Mouse (Mus musculus): Measurements from ENCODE around the gene Gm20765. TPM values are rescaled to one million over a fixed set of nuclear protein-coding genes. Genes with fewer than 3 reads are reported as not detected.
"Not testable (repeated sequence)": the region's sequence is repeated elsewhere in the genome, so short reads cannot be mapped to it uniquely, and the experiment has no call there.

Gene Gm20765
- polyA plus RNA-seq (2021) = not detected

GRCm38 (mm10) chr10:104185233-104185632 lies at the start of gene Gm20765:
Gene Gm20765 (plus strand): TSS chr10:104185533.
- H3K27me3 ChIP-seq; POLR2A ChIA-PET; ATAC-seq; DNase-seq (ENCODE audit: low read depth, low spot score); in situ Hi-C loops (cut with MboI; ENCODE audit: low pct_unique_long_range_greater_than_20kb); CTCF ChIA-PET: not testable (repeated sequence)

DNA sequence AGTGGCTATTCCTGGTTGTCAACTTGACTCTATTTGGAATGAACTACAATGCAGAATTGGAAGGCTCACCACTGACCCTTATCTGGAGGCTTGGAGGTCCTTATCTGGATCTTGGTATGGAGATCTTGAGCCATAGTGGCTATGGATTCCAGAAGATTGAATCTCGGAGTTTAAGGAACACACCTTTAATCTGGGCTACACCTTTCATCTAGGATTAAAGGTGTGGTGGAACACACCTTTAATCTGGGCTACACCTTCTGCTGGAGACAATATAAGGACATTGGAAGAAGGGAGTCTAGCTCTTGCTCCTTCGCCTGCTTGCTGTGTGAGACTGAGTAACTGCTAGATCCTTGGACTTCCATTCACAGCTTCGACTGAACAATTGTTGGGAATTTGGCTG lies 42.6 kb upstream of the Gm20765 start, which contains the start of gene Gm21293:
Gene Gm21293, plus strand, starts transcription at position 301 of the 400 bp plus-strand sequence.
- H3K27me3 ChIP-seq; POLR2A ChIA-PET; in situ Hi-C loops (cut with MboI; ENCODE audit: low pct_unique_long_range_greater_than_20kb); DNase-seq (ENCODE audit: low read depth, low spot score); CTCF ChIA-PET; ATAC-seq: not testable (repeated sequence)

- in situ Hi-C loops (cut with MboI; ENCODE audit: low pct_unique_long_range_greater_than_20kb); DNase-seq (ENCODE audit: low read depth, low spot score); POLR2A ChIA-PET; CTCF ChIA-PET; ATAC-seq; H3K27me3 ChIP-seq: not testable (repeated sequence)
Observed at GRCm38 (mm10) chr10:104151197-104151596, 34.1 kb upstream of the Gm20765 start, which contains the start of gene Gm6763. Gene Gm6763 (plus strand): TSS chr10:104151497.

DNA sequence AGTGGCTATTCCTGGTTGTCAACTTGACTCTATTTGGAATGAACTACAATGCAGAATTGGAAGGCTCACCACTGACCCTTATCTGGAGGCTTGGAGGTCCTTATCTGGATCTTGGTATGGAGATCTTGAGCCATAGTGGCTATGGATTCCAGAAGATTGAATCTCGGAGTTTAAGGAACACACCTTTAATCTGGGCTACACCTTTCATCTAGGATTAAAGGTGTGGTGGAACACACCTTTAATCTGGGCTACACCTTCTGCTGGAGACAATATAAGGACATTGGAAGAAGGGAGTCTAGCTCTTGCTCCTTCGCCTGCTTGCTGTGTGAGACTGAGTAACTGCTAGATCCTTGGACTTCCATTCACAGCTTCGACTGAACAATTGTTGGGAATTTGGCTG lies 25.6 kb upstream of the Gm20765 start, which contains the start of gene Gm8764:
Gene Gm8764, plus strand, starts transcription at position 301 of the 400 bp plus-strand sequence.
- in situ Hi-C loops (cut with MboI; ENCODE audit: low pct_unique_long_range_greater_than_20kb); H3K27me3 ChIP-seq; DNase-seq (ENCODE audit: low read depth, low spot score); POLR2A ChIA-PET; CTCF ChIA-PET; ATAC-seq: not testable (repeated sequence)

DNA sequence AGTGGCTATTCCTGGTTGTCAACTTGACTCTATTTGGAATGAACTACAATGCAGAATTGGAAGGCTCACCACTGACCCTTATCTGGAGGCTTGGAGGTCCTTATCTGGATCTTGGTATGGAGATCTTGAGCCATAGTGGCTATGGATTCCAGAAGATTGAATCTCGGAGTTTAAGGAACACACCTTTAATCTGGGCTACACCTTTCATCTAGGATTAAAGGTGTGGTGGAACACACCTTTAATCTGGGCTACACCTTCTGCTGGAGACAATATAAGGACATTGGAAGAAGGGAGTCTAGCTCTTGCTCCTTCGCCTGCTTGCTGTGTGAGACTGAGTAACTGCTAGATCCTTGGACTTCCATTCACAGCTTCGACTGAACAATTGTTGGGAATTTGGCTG lies 17.1 kb upstream of the Gm20765 start, which contains the start of gene Gm21304:
Gene Gm21304, plus strand, starts transcription at position 301 of the 400 bp plus-strand sequence.
- H3K27me3 ChIP-seq; POLR2A ChIA-PET; in situ Hi-C loops (cut with MboI; ENCODE audit: low pct_unique_long_range_greater_than_20kb); DNase-seq (ENCODE audit: low read depth, low spot score); CTCF ChIA-PET; ATAC-seq: not testable (repeated sequence)

DNA sequence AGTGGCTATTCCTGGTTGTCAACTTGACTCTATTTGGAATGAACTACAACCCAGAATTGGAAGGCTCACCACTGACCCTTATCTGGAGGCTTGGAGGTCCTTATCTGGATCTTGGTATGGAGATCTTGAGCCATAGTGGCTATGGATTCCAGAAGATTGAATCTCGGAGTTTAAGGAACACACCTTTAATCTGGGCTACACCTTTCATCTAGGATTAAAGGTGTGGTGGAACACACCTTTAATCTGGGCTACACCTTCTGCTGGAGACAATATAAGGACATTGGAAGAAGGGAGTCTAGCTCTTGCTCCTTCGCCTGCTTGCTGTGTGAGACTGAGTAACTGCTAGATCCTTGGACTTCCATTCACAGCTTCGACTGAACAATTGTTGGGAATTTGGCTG lies 8.6 kb upstream of the Gm20765 start, which contains the start of gene Gm21312:
Gene Gm21312, plus strand, starts transcription at position 301 of the 400 bp plus-strand sequence.
- CTCF ChIA-PET; POLR2A ChIA-PET; H3K27me3 ChIP-seq; in situ Hi-C loops (cut with MboI; ENCODE audit: low pct_unique_long_range_greater_than_20kb); ATAC-seq; DNase-seq (ENCODE audit: low read depth, low spot score): not testable (repeated sequence)

DNA sequence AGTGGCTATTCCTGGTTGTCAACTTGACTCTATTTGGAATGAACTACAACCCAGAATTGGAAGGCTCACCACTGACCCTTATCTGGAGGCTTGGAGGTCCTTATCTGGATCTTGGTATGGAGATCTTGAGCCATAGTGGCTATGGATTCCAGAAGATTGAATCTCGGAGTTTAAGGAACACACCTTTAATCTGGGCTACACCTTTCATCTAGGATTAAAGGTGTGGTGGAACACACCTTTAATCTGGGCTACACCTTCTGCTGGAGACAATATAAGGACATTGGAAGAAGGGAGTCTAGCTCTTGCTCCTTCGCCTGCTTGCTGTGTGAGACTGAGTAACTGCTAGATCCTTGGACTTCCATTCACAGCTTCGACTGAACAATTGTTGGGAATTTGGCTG lies 8.4 kb downstream of the Gm20765 start, which contains the start of gene Gm4340:
Gene Gm4340, plus strand, starts transcription at position 301 of the 400 bp plus-strand sequence.
- ATAC-seq; H3K27me3 ChIP-seq; POLR2A ChIA-PET; CTCF ChIA-PET; in situ Hi-C loops (cut with MboI; ENCODE audit: low pct_unique_long_range_greater_than_20kb); DNase-seq (ENCODE audit: low read depth, low spot score): not testable (repeated sequence)

DNA sequence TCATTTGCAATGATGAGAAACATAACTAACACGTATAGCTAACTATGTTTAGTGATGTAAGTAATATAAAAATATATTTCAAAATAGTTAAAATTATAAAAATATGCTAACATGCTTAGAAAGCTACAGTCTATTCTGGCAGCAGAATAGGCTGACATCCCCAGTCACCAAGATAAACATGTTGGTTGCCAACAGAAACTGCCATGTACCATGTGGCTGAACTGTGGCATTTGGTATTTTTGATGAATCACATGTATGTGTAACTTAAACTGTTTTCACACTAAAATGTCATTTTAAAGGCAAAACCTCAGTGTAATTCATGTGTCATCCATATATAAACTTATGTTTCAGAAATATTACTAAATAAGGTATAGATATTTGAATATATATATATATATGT lies 24.3 kb downstream of the Gm20765 start:
- H3K27me3 ChIP-seq = no peaks in the 10 kb centered on the region
- ChIA-PET CTCF (no interaction called here), POLR2A (no interaction called here)
- in situ Hi-C loops (cut with MboI; ENCODE audit: low pct_unique_long_range_greater_than_20kb) = no loop called here
- ATAC-seq = no peak
- no peak for DNase-seq (ENCODE audit: low read depth, low spot score)
- TF ChIP-seq CTCF (IDR thresholded peaks at IDR 0.05) = no peak

DNA sequence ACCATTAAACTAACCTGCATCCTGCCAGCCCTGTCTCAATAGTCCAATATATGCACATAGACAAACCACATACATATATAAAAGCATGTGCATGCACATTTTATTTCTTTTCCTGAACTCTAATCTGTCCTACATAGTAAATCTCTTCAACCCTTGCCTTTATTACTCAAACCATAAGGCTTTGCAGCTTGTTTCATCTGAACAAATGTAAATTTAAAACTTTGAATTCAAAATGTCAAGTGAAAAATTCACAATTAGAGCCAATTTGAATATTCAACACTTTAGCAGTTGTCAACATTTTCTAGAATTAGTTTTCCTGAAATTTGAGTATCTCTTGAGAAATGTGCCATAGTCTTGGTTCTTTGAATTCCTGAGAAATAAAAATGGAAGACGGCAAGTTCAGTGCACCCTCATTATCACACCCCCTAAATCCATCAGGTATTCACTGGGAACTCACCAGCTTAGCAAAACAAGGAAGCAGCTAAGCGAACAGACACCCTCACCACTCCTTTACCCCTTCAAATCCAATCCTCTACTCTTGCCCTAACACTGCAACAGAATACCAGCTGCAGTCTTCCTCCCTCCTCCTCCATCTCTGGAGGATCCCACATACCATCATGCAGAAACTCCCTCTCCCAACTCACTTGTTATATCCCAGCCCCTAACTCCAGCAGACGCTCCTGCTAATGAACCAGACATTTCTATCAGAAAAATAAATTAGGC lies 25.1 kb downstream of the Gm20765 start:
- POLR2A ChIA-PET = no interaction called here
- no peak for TF ChIP-seq CTCF (IDR thresholded peaks at IDR 0.05)
- CTCF ChIA-PET = no interaction called here
- in situ Hi-C loops (cut with MboI; ENCODE audit: low pct_unique_long_range_greater_than_20kb) = no loop called here
- H3K27me3 ChIP-seq = no peaks in the 10 kb centered on the region
- no peak for DNase-seq (ENCODE audit: low read depth, low spot score)
- ATAC-seq = no peak

- DNase-seq (ENCODE audit: low read depth, low spot score) = no peak
- ATAC-seq = no peak
- ChIA-PET POLR2A (no interaction called here), CTCF (no interaction called here)
- in situ Hi-C loops (cut with MboI; ENCODE audit: low pct_unique_long_range_greater_than_20kb) = no loop called here
- TF ChIP-seq CTCF (IDR thresholded peaks at IDR 0.05) = no peak
- H3K27me3 ChIP-seq = no peaks in the 10 kb centered on the region
Observed at GRCm38 (mm10) chr10:104214527-104214926, 29.2 kb downstream of the Gm20765 start.

DNA sequence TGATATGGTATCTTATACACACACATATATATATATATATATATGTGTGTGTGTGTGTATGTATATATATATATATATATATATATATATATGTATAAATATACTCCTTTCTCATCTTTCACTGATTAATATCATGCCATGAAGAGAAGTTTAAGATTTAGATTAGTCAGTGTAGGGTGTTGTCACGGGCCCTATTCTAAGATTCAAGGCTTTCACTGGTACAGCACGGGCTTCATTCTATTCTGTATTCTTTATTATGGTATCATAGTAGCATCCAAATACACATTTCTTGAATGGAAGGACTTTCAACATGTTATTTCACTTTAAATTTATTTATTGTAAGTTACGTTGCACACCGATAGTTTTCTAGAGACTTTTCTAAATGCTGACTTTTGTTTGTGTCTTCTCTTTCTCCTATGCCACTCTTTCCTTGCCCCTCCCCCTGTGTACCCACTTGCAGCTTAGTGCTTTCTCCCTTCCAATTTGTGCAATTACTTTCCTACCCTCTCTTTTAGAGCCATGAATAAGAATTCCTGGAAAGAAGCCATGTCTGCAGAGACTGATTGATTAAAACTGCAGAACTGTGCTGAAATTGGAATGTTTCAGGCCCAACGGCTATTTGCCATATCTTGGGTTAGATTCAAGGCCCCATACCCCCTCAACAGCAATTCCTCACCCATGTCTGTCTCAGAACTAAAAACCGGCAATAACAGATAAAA lies 35.1 kb downstream of the Gm20765 start:
- ATAC-seq = no peak
- ChIA-PET CTCF (no interaction called here), POLR2A (no interaction called here)
- DNase-seq (ENCODE audit: low read depth, low spot score) = no peak
- no peak for TF ChIP-seq CTCF (IDR thresholded peaks at IDR 0.05)
- in situ Hi-C loops (cut with MboI; ENCODE audit: low pct_unique_long_range_greater_than_20kb) = no loop called here
- no peaks in the 10 kb centered on the region for H3K27me3 ChIP-seq

Other genes starting within 250 kb of the Gm20765 start
- not detected for gene Gm21293, start 42.5 kb upstream of the Gm20765 start, polyA plus RNA-seq (2021)
- not detected for gene Gm6763, start 34.0 kb upstream of the Gm20765 start, polyA plus RNA-seq (2021)
- not detected for gene Gm8764, start 25.5 kb upstream of the Gm20765 start, polyA plus RNA-seq (2021)
- not detected for gene Gm21304, start 17.0 kb upstream of the Gm20765 start, polyA plus RNA-seq (2021)
- not detected for gene Gm21312, start 8.5 kb upstream of the Gm20765 start, polyA plus RNA-seq (2021)
- gene Gm4340, start 8.5 kb downstream of the Gm20765 start, polyA plus RNA-seq (2021) = not detected

All from Patski (cell line).